Mouse (Mus musculus): ENCODE results near the gene Olfr94.

DNA sequence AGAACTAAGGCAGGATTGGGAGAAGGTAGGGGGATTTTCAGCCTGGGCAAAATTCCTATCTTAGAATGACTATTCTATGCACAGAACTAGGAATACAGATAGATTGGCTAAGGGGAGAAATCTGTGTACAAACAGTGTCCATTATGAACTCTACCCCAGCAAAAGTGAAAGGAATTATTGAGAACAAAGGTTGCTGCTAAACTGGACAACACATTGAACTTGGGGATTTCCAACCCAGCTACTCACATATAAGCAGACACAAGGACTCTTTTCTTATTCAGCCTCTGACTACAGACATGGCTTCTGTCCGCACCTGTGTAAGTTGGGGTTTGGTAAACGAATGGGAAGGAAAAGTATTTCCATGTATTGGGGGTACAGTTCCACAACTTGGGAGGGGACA, 7.1 kb downstream of the Olfr94 start, which contains the start of gene Ubd:
- TF ChIP-seq CTCF (IDR thresholded peaks at IDR 0.05; ENCODE audit: control insufficient read depth, insufficient read depth, low read length) (no peak), POLR2A (IDR thresholded peaks at IDR 0.05; ENCODE audit: borderline replicate concordance, control insufficient read depth, low read depth, low read length) (no peak)
